Mouse (Mus musculus) hindbrain, embryonic 12.5 days (tissue): ENCODE measurements around the gene Dip2b. TPM values are rescaled to one million over a fixed set of nuclear protein-coding genes. Genes with fewer than 3 reads are reported as not detected.
"Not testable (repeated sequence)": the region's sequence is repeated elsewhere in the genome, so short reads cannot be mapped to it uniquely, and the experiment has no call there.

Experiments used
- ATAC-seq: fragments of 200-750 bp; cut with Nextera tagmentation; 2 replicates; pipeline ENCODE4 v1.8.0; 2017; ENCODE audit warnings: moderate TSS enrichment; ENCODE audit not compliant: low FRiP score
- H3K27ac ChIP-seq: fragments of 300-500 bp; sonication (generic); 2 replicates; pipeline ENCODE4 v1.5.1; 2016; ENCODE audit warnings: mild to moderate bottlenecking
- H3K27me3 ChIP-seq: fragments of 300-500 bp; sonication (generic); 2 replicates; pipeline ENCODE4 v1.6.1; 2016; ENCODE audit warnings: mild to moderate bottlenecking
- H3K36me3 ChIP-seq: fragments of 300-500 bp; sonication (generic); 2 replicates; pipeline ENCODE4 v1.6.1; 2016; ENCODE audit warnings: mild to moderate bottlenecking
- H3K4me1 ChIP-seq: fragments of 300-500 bp; sonication (generic); 2 replicates; pipeline ENCODE4 v1.6.1; 2016
- H3K4me2 ChIP-seq: fragments of 300-500 bp; sonication (generic); replicated peaks from 2 replicates; pipeline ENCODE4 v1.6.1; 2016; ENCODE audit warnings: mild to moderate bottlenecking
- H3K4me3 ChIP-seq: fragments of 300-500 bp; sonication (generic); 2 replicates; pipeline ENCODE4 v1.5.1; 2016; ENCODE audit warnings: mild to moderate bottlenecking
- H3K9ac ChIP-seq: fragments of 300-500 bp; sonication (generic); 2 replicates; pipeline ENCODE4 v1.6.1; 2016; ENCODE audit warnings: mild to moderate bottlenecking, moderate library complexity
- H3K9me3 ChIP-seq: fragments of 300-500 bp; sonication (generic); replicated peaks from 2 replicates; pipeline ENCODE4 v1.6.1; 2016; ENCODE audit warnings: mild to moderate bottlenecking
- WGBS: fragments of 180-500 bp; shearing (Covaris S2); methylation state at CpG from one replicate; pipeline ENCODE4 v1.1.7; 2016; 5-methylcytosine and 5-hydroxymethylcytosine counted together
- polyA plus RNA-seq: library from polyadenylated mRNA; unstranded; fragments of >200 nt; fragmentation: Nextera tagmentation; extraction: Ambion mirVana; gene quantifications from 2 replicates; pipeline ENCODE4 v1.2.1, GENCODE M21; 2016

The Dip2b gene
- polyA plus RNA-seq, 1 experiment from 2014 or later, result 27.5 TPM

GRCm38 (mm10) chr15:100245951-100246350 lies 207.5 kb downstream of the Dip2b start:
- ATAC-seq, result no peak
- H3K4me1 ChIP-seq, result no peaks in the 10 kb centered on the region
- no peak overlapping the region for H3K9ac ChIP-seq
- WGBS, result 95% methylated on average over 7 of the region's 7 CpGs
- peaks cover 86% of the 10 kb centered on the region for H3K36me3 ChIP-seq
- H3K9me3 ChIP-seq, result no peaks in the 10 kb centered on the region
- no peak overlapping the region for H3K27ac ChIP-seq
- H3K4me2 ChIP-seq, result no peak overlapping the region
- H3K27me3 ChIP-seq, result no peaks in the 10 kb centered on the region
- no peak overlapping the region for H3K4me3 ChIP-seq

- H3K9ac ChIP-seq, result no peak overlapping the region
- peaks cover 89% of the 10 kb centered on the region for H3K36me3 ChIP-seq
- no peak for ATAC-seq
- H3K9me3 ChIP-seq, result no peaks in the 10 kb centered on the region
- H3K4me2 ChIP-seq, result no peak overlapping the region
- no peak overlapping the region for H3K4me3 ChIP-seq
- 94% methylated on average over 9 of the region's 9 CpGs for WGBS
- H3K27me3 ChIP-seq, result no peaks in the 10 kb centered on the region
- H3K27ac ChIP-seq, result no peak overlapping the region
- H3K4me1 ChIP-seq, result no peaks in the 10 kb centered on the region
Observed at GRCm38 (mm10) chr15:100247296-100247695, 208.8 kb downstream of the Dip2b start.

GRCm38 (mm10) chr15:100248665-100249433 lies 210.4 kb downstream of the Dip2b start:
- no peak overlapping the region for H3K4me2 ChIP-seq
- no peak for ATAC-seq
- H3K9me3 ChIP-seq, result no peaks in the 10 kb centered on the region
- no peak overlapping the region for H3K27ac ChIP-seq
- no peaks in the 10 kb centered on the region for H3K4me1 ChIP-seq
- H3K36me3 ChIP-seq, result peaks cover 89% of the 10 kb centered on the region
- H3K4me3 ChIP-seq, result no peak overlapping the region
- no peaks in the 10 kb centered on the region for H3K27me3 ChIP-seq
- 96% methylated on average over 6 of the region's 6 CpGs for WGBS
- no peak overlapping the region for H3K9ac ChIP-seq

- H3K36me3 ChIP-seq, result peaks cover 93% of the 10 kb centered on the region
- ATAC-seq, result no peak
- H3K27ac ChIP-seq, result no peak overlapping the region
- H3K4me2 ChIP-seq, result no peak overlapping the region
- WGBS, result 95% methylated on average over 6 of the region's 6 CpGs
- H3K4me1 ChIP-seq, result no peaks in the 10 kb centered on the region
- no peak overlapping the region for H3K9ac ChIP-seq
- no peaks in the 10 kb centered on the region for H3K27me3 ChIP-seq
- H3K9me3 ChIP-seq, result no peaks in the 10 kb centered on the region
- H3K4me3 ChIP-seq, result no peak overlapping the region
Observed at GRCm38 (mm10) chr15:100251153-100251780, 212.8 kb downstream of the Dip2b start.

- 91% methylated on average over 6 of the region's 6 CpGs for WGBS
- ATAC-seq, result no peak
- no peak overlapping the region for H3K4me2 ChIP-seq
- peaks cover 81% of the 10 kb centered on the region for H3K36me3 ChIP-seq
- no peak overlapping the region for H3K27ac ChIP-seq
- no peaks in the 10 kb centered on the region for H3K4me1 ChIP-seq
- H3K27me3 ChIP-seq, result no peaks in the 10 kb centered on the region
- no peaks in the 10 kb centered on the region for H3K9me3 ChIP-seq
- no peak overlapping the region for H3K9ac ChIP-seq
- H3K4me3 ChIP-seq, result no peak overlapping the region
Observed at GRCm38 (mm10) chr15:100256386-100256785, 217.9 kb downstream of the Dip2b start.

- WGBS, result 93% methylated on average over 5 of the region's 5 CpGs
- H3K9me3 ChIP-seq, result no peaks in the 10 kb centered on the region
Observed at GRCm38 (mm10) chr15:100257305-100257704, 218.8 kb downstream of the Dip2b start.

GRCm38 (mm10) chr15:100258646-100259425 lies 220.4 kb downstream of the Dip2b start:
- no peak for ATAC-seq
- Histone ChIP-seq H3K36me3 (peaks cover 61% of the 10 kb centered on the region), H3K9me3 (no peaks in the 10 kb centered on the region), H3K27ac (no peak overlapping the region), H3K4me1 (no peaks in the 10 kb centered on the region), H3K27me3 (no peaks in the 10 kb centered on the region), H3K4me2 (no peak overlapping the region), H3K4me3 (no peak overlapping the region), H3K9ac (no peak overlapping the region)
- WGBS, result 94% methylated on average over 7 of the region's 7 CpGs

More at GRCm38 (mm10) chr15:100257305-100257704, 218.8 kb downstream of the Dip2b start:
- Histone ChIP-seq H3K4me2 (no peak overlapping the region), H3K27me3 (no peaks in the 10 kb centered on the region), H3K27ac (no peak overlapping the region), H3K4me1 (no peaks in the 10 kb centered on the region), H3K9ac (no peak overlapping the region), H3K36me3 (peaks cover 72% of the 10 kb centered on the region), H3K4me3 (no peak overlapping the region)
- no peak for ATAC-seq

- peaks cover 46% of the 10 kb centered on the region for H3K36me3 ChIP-seq
- WGBS, result 95% methylated on average over 6 of the region's 7 CpGs
- H3K9ac ChIP-seq, H3K4me3 ChIP-seq, H3K4me1 ChIP-seq, H3K4me2 ChIP-seq, ATAC-seq, H3K9me3 ChIP-seq, H3K27me3 ChIP-seq, H3K27ac ChIP-seq: not testable (repeated sequence)
Observed at GRCm38 (mm10) chr15:100260351-100260750, 221.9 kb downstream of the Dip2b start.

- Histone ChIP-seq H3K4me2 (no peak overlapping the region), H3K9ac (no peak overlapping the region), H3K4me3 (no peak overlapping the region), H3K9me3 (no peaks in the 10 kb centered on the region), H3K36me3 (peaks cover 18% of the 10 kb centered on the region), H3K4me1 (no peaks in the 10 kb centered on the region), H3K27ac (no peak overlapping the region), H3K27me3 (no peaks in the 10 kb centered on the region)
- WGBS, result 21% methylated on average over 4 of the region's 4 CpGs
- ATAC-seq, result no peak
Observed at GRCm38 (mm10) chr15:100263246-100263905, 224.9 kb downstream of the Dip2b start.

GRCm38 (mm10) chr15:100265586-100266325 lies 227.3 kb downstream of the Dip2b start:
- Histone ChIP-seq H3K36me3 (peaks cover 4% of the 10 kb centered on the region; the same call in 1 of the 2 replicates), H3K9me3 (no peaks in the 10 kb centered on the region), H3K4me2 (no peak overlapping the region), H3K27me3 (peaks cover 7% of the 10 kb centered on the region; the same call in 1 of the 2 replicates), H3K27ac (no peak overlapping the region), H3K9ac (no peak overlapping the region), H3K4me1 (no peaks in the 10 kb centered on the region), H3K4me3 (no peak overlapping the region)
- 89% methylated on average over 4 of the region's 5 CpGs for WGBS
- ATAC-seq, result no peak

GRCm38 (mm10) chr15:100268916-100269315 lies 230.5 kb downstream of the Dip2b start:
- no peak overlapping the region for H3K4me2 ChIP-seq
- no peak overlapping the region for H3K27ac ChIP-seq
- no peak overlapping the region for H3K9ac ChIP-seq
- no peaks in the 10 kb centered on the region for H3K36me3 ChIP-seq
- no peak overlapping the region for H3K4me3 ChIP-seq
- no peaks in the 10 kb centered on the region for H3K9me3 ChIP-seq
- no peak for ATAC-seq
- 73% methylated on average over 2 of the region's 2 CpGs for WGBS
- peaks cover 7% of the 10 kb centered on the region; the same call in 1 of the 2 replicates for H3K27me3 ChIP-seq
- no peaks in the 10 kb centered on the region for H3K4me1 ChIP-seq
